Mouse (Mus musculus): ENCODE data around the gene Clic5. TPM values are rescaled to one million over a fixed set of nuclear protein-coding genes. Genes with fewer than 3 reads are reported as not detected.
"Not testable (repeated sequence)": the region's sequence is repeated elsewhere in the genome, so short reads cannot be mapped to it uniquely, and the experiment has no call there.

Gene Clic5
- polyA plus RNA-seq, 2 experiments = 0.24 to 0.31 TPM

- no peak overlapping the region for H3K9ac ChIP-seq (replicated peaks)
- DNase-seq (ENCODE audit: low read depth in 3 of 3, low spot score in 3 of 3) (no peak), ATAC-seq (ENCODE audit: insufficient read depth) (no peak)
- no peaks in the 10 kb centered on the region for H3K36me3 ChIP-seq (replicated peaks; ENCODE audit: control insufficient read depth, insufficient read depth, low read depth)
- no peak overlapping the region for H3K27ac ChIP-seq
- H3K9me3 ChIP-seq (ENCODE audit: control insufficient read depth, low read length) = no peaks in the 10 kb centered on the region
- no peak overlapping the region for H3K4me3 ChIP-seq (ENCODE audit: insufficient read depth in 1 of 2, low read depth in 2 of 2, low read length in 2 of 2)
- H3K4me1 ChIP-seq (replicated peaks; ENCODE audit: control insufficient read depth in 2 of 2, insufficient read depth in 2 of 2, low read length in 1 of 2) = no peaks in the 10 kb centered on the region
- H3K27me3 ChIP-seq (ENCODE audit: control insufficient read depth, insufficient read depth, low read length) = no peaks in the 10 kb centered on the region
- no peak overlapping the region for H3K4me2 ChIP-seq (ENCODE audit: low read depth)
- TF ChIP-seq EP300 (IDR thresholded peaks at IDR 0.05; ENCODE audit: low read depth) = no peak
- no peak for TF ChIP-seq CTCF (IDR thresholded peaks at IDR 0.05; ENCODE audit: low read depth)
- WGBS (ENCODE audit: insufficient replicate concordance) = 36% methylated on average over 2 of the region's 2 CpGs
Observed at GRCm38 (mm10) chr17:44173341-44173740, 15.0 kb upstream of the Clic5 start.

- H3K27ac ChIP-seq = no peak overlapping the region
- no peak overlapping the region for H3K4me2 ChIP-seq (ENCODE audit: low read depth)
- H3K9ac ChIP-seq (replicated peaks) = no peak overlapping the region
- DNase-seq (ENCODE audit: low read depth in 3 of 3, low spot score in 3 of 3) (no peak), ATAC-seq (ENCODE audit: insufficient read depth) (no peak)
- no peak overlapping the region for H3K4me3 ChIP-seq (ENCODE audit: insufficient read depth in 1 of 2, low read depth in 2 of 2, low read length in 2 of 2)
- no peaks in the 10 kb centered on the region for H3K9me3 ChIP-seq (ENCODE audit: control insufficient read depth, low read length)
- 82% methylated on average over 3 of the region's 3 CpGs for WGBS (ENCODE audit: insufficient replicate concordance)
- H3K36me3 ChIP-seq (replicated peaks; ENCODE audit: control insufficient read depth, insufficient read depth, low read depth) = no peaks in the 10 kb centered on the region
- H3K4me1 ChIP-seq (replicated peaks; ENCODE audit: control insufficient read depth in 2 of 2, insufficient read depth in 2 of 2, low read length in 1 of 2) = no peaks in the 10 kb centered on the region
- TF ChIP-seq EP300 (IDR thresholded peaks at IDR 0.05; ENCODE audit: low read depth) (no peak), CTCF (IDR thresholded peaks at IDR 0.05; ENCODE audit: low read depth) (no peak)
- H3K27me3 ChIP-seq (ENCODE audit: control insufficient read depth, insufficient read depth, low read length) = no peaks in the 10 kb centered on the region
Observed at GRCm38 (mm10) chr17:44177291-44177690, 11.1 kb upstream of the Clic5 start.

GRCm38 (mm10) chr17:44181346-44181745 is 7.0 kb upstream of the Clic5 start:
- ATAC-seq (ENCODE audit: insufficient read depth) (no peak), DNase-seq (ENCODE audit: low read depth in 3 of 3, low spot score in 3 of 3) (no peak)
- no peaks in the 10 kb centered on the region for H3K36me3 ChIP-seq (replicated peaks; ENCODE audit: control insufficient read depth, insufficient read depth, low read depth)
- H3K4me3 ChIP-seq (ENCODE audit: insufficient read depth in 1 of 2, low read depth in 2 of 2, low read length in 2 of 2) = no peak overlapping the region
- H3K9me3 ChIP-seq (ENCODE audit: control insufficient read depth, low read length) = no peaks in the 10 kb centered on the region
- WGBS (ENCODE audit: insufficient replicate concordance) = 42% methylated on average over 8 of the region's 8 CpGs
- TF ChIP-seq CTCF (IDR thresholded peaks at IDR 0.05; ENCODE audit: low read depth) = no peak
- TF ChIP-seq EP300 (IDR thresholded peaks at IDR 0.05; ENCODE audit: low read depth) = no peak
- H3K4me2 ChIP-seq (ENCODE audit: low read depth) = no peak overlapping the region
- no peak overlapping the region for H3K9ac ChIP-seq (replicated peaks)
- no peaks in the 10 kb centered on the region for H3K4me1 ChIP-seq (replicated peaks; ENCODE audit: control insufficient read depth in 2 of 2, insufficient read depth in 2 of 2, low read length in 1 of 2)
- no peak overlapping the region for H3K27ac ChIP-seq
- no peaks in the 10 kb centered on the region for H3K27me3 ChIP-seq (ENCODE audit: control insufficient read depth, insufficient read depth, low read length)

- 58% methylated on average over 3 of the region's 3 CpGs for WGBS (ENCODE audit: insufficient replicate concordance)
- no peak overlapping the region for H3K4me2 ChIP-seq (ENCODE audit: low read depth)
- ATAC-seq (ENCODE audit: insufficient read depth) = no peak
Observed at GRCm38 (mm10) chr17:44186871-44187270, 1.5 kb upstream of the Clic5 start.

GRCm38 (mm10) chr17:44187537-44187936 is 847 bp upstream of the Clic5 start:
- not testable (repeated sequence) for H3K4me2 ChIP-seq (ENCODE audit: low read depth); H3K27me3 ChIP-seq (ENCODE audit: control insufficient read depth, insufficient read depth, low read length); H3K36me3 ChIP-seq (replicated peaks; ENCODE audit: control insufficient read depth, insufficient read depth, low read depth); DNase-seq (ENCODE audit: low read depth in 3 of 3, low spot score in 3 of 3); ATAC-seq (ENCODE audit: insufficient read depth); H3K4me1 ChIP-seq (replicated peaks; ENCODE audit: control insufficient read depth in 2 of 2, insufficient read depth in 2 of 2, low read length in 1 of 2); H3K9me3 ChIP-seq (ENCODE audit: control insufficient read depth, low read length); H3K9ac ChIP-seq (replicated peaks); H3K27ac ChIP-seq; H3K4me3 ChIP-seq (ENCODE audit: insufficient read depth in 1 of 2, low read depth in 2 of 2, low read length in 2 of 2)

More at GRCm38 (mm10) chr17:44186871-44187270, 1.5 kb upstream of the Clic5 start:
- no peak overlapping the region for H3K27ac ChIP-seq
- TF ChIP-seq EP300 (IDR thresholded peaks at IDR 0.05; ENCODE audit: low read depth) (no peak), CTCF (IDR thresholded peaks at IDR 0.05; ENCODE audit: low read depth) (no peak)
- no peak overlapping the region for H3K4me3 ChIP-seq (ENCODE audit: insufficient read depth in 1 of 2, low read depth in 2 of 2, low read length in 2 of 2)
- H3K9me3 ChIP-seq (ENCODE audit: control insufficient read depth, low read length) = no peaks in the 10 kb centered on the region
- DNase-seq (ENCODE audit: low read depth in 3 of 3, low spot score in 3 of 3) = no peak
- H3K36me3 ChIP-seq (replicated peaks; ENCODE audit: control insufficient read depth, insufficient read depth, low read depth) = no peaks in the 10 kb centered on the region
- peaks cover 3% of the 10 kb centered on the region; the same call in 1 of the 2 replicates for H3K27me3 ChIP-seq (ENCODE audit: control insufficient read depth, insufficient read depth, low read length)
- H3K9ac ChIP-seq (replicated peaks) = no peak overlapping the region
- no peaks in the 10 kb centered on the region for H3K4me1 ChIP-seq (replicated peaks; ENCODE audit: control insufficient read depth in 2 of 2, insufficient read depth in 2 of 2, low read length in 1 of 2)

Measured in liver, embryonic 14.5 days (tissue).